Mouse (Mus musculus) forebrain, postnatal 0 days (tissue): ENCODE data around the gene Krt28. TPM values are rescaled to one million over a fixed set of nuclear protein-coding genes. Genes with fewer than 3 reads are reported as not detected.

ENCODE experiments used
- ATAC-seq: fragments of 200-750 bp; cut with Nextera tagmentation; 2 replicates; pipeline ENCODE4 v1.8.0; 2017; ENCODE audit warnings: mild to moderate bottlenecking, moderate library complexity
- DNase-seq: peaks from one replicate; pipeline ENCODE4 v3.0.0-alpha.2; 2015
- H3K27ac ChIP-seq: fragments of 300-500 bp; sonication (generic); 2 replicates; pipeline ENCODE4 v1.5.1; 2014; ENCODE audit warnings: low read depth, mild to moderate bottlenecking, antibody characterized with exemption, low read length, moderate library complexity, mixed read lengths
- H3K27me3 ChIP-seq: fragments of 300-500 bp; sonication (generic); 2 replicates; pipeline ENCODE4 v1.6.1; 2014; ENCODE audit warnings: mild to moderate bottlenecking, low read length, mixed read lengths; ENCODE audit not compliant: insufficient read depth
- H3K36me3 ChIP-seq: fragments of 300-500 bp; sonication (generic); 2 replicates; pipeline ENCODE4 v1.6.1; 2014; ENCODE audit warnings: mild to moderate bottlenecking, moderate library complexity; ENCODE audit not compliant: insufficient read depth
- H3K4me1 ChIP-seq: fragments of 300-500 bp; sonication (generic); 2 replicates; pipeline ENCODE4 v1.6.1; 2014; ENCODE audit warnings: antibody characterized with exemption; ENCODE audit not compliant: insufficient read depth
- H3K4me2 ChIP-seq: fragments of 300-500 bp; sonication (generic); 2 replicates; pipeline ENCODE4 v1.6.1; 2014; ENCODE audit warnings: low read depth, mild to moderate bottlenecking, moderate library complexity
- H3K4me3 ChIP-seq: fragments of 300-500 bp; sonication (generic); 2 replicates; pipeline ENCODE4 v1.5.1; 2014; ENCODE audit warnings: low read depth, low read length, mixed read lengths
- H3K9ac ChIP-seq: fragments of 300-500 bp; sonication (generic); 2 replicates; pipeline ENCODE4 v1.6.1; 2014; ENCODE audit warnings: mild to moderate bottlenecking
- H3K9me3 ChIP-seq: fragments of 300-500 bp; sonication (generic); 2 replicates; pipeline ENCODE4 v1.6.1; 2016; ENCODE audit warnings: low read length
- CTCF ChIP-seq: sonication (generic); IDR thresholded peaks from 2 replicates; pipeline ENCODE4 v1.5.1; 2016; ENCODE audit warnings: antibody characterized with exemption, control low read depth, low read depth
- WGBS: fragments of 180-500 bp; shearing (Covaris S2); extraction: QIAGEN DNeasy Blood & Tissue Kit; methylation state at CpG from one replicate; pipeline ENCODE4 v1.1.7; 2014; 5-methylcytosine and 5-hydroxymethylcytosine counted together
- polyA plus RNA-seq: library from polyadenylated mRNA; unstranded; fragments of >200 nt; fragmentation: Nextera tagmentation; extraction: Ambion mirVana; gene quantifications from 2 replicates; pipeline ENCODE4 v1.2.1, GENCODE M21; 2015
- total RNA-seq: library from RNA; depleted of rRNA; stranded (reverse); fragments of >200 nt; gene quantifications from 2 replicates; pipeline ENCODE4 v1.2.3, GENCODE M21; 2014; rRNA removed

The Krt28 gene
- total RNA-seq, result 0.15 and 0.19 TPM in 2 replicates
- 0.24 and 0.48 TPM in 2 replicates for polyA plus RNA-seq

GRCm38 (mm10) chr11:99374803-99375202 is at the start of gene Krt28:
Krt28 (minus strand) TSS chr11:99374903.
- Histone ChIP-seq H3K36me3 (no peaks in the 10 kb centered on the region), H3K4me3 (no peak within 1 kb of the TSS), H3K9ac (no peak within 1 kb of the TSS), H3K4me2 (no peak within 1 kb of the TSS), H3K27ac (no peak within 1 kb of the TSS), H3K9me3 (no peaks in the 10 kb centered on the region), H3K27me3 (no peaks in the 10 kb centered on the region), H3K4me1 (no peaks in the 10 kb centered on the region)
- no peak for TF ChIP-seq CTCF
- no peak for ATAC-seq
- DNase-seq, result no peak
- 82% methylated on average over 13 of the region's 13 CpGs for WGBS

- no peak for TF ChIP-seq CTCF
- Histone ChIP-seq H3K9me3 (no peaks in the 10 kb centered on the region), H3K27ac (no peak within 1 kb of the TSS), H3K9ac (no peak within 1 kb of the TSS), H3K4me3 (no peak within 1 kb of the TSS), H3K4me2 (no peak within 1 kb of the TSS), H3K36me3 (no peaks in the 10 kb centered on the region), H3K27me3 (no peaks in the 10 kb centered on the region), H3K4me1 (no peaks in the 10 kb centered on the region)
- ATAC-seq, result no peak
- 85% methylated on average over 10 of the region's 10 CpGs for WGBS
- DNase-seq, result no peak
Observed at GRCm38 (mm10) chr11:99422159-99422558, 47.5 kb upstream of the Krt28 start, which contains the start of gene Krt12. Krt12 (minus strand) TSS chr11:99422259.

GRCm38 (mm10) chr11:99420586-99420985 is 45.9 kb upstream of the Krt28 start:
- H3K4me1 ChIP-seq, result no peaks in the 10 kb centered on the region
- DNase-seq, result no peak
- no peak overlapping the region for H3K4me3 ChIP-seq
- no peaks in the 10 kb centered on the region for H3K36me3 ChIP-seq
- no peak for TF ChIP-seq CTCF
- no peaks in the 10 kb centered on the region for H3K9me3 ChIP-seq
- H3K9ac ChIP-seq, result no peak overlapping the region
- no peaks in the 10 kb centered on the region for H3K27me3 ChIP-seq
- WGBS, result 53% methylated on average over 10 of the region's 10 CpGs
- H3K27ac ChIP-seq, result no peak overlapping the region
- H3K4me2 ChIP-seq, result no peak overlapping the region
- no peak for ATAC-seq

GRCm38 (mm10) chr11:99417819-99418218 is 43.1 kb upstream of the Krt28 start:
- no peak overlapping the region for H3K9ac ChIP-seq
- H3K27me3 ChIP-seq, result no peaks in the 10 kb centered on the region
- WGBS, result 66% methylated on average over 16 of the region's 16 CpGs
- ATAC-seq, result no peak
- H3K4me2 ChIP-seq, result no peak overlapping the region
- no peak for DNase-seq
- no peak for TF ChIP-seq CTCF
- H3K9me3 ChIP-seq, result no peaks in the 10 kb centered on the region
- H3K4me1 ChIP-seq, result no peaks in the 10 kb centered on the region
- H3K36me3 ChIP-seq, result no peaks in the 10 kb centered on the region
- H3K4me3 ChIP-seq, result no peak overlapping the region
- no peak overlapping the region for H3K27ac ChIP-seq

GRCm38 (mm10) chr11:99416902-99417301 is 42.2 kb upstream of the Krt28 start:
- Histone ChIP-seq H3K9me3 (no peaks in the 10 kb centered on the region), H3K27ac (no peak overlapping the region), H3K4me1 (no peaks in the 10 kb centered on the region), H3K4me3 (no peak overlapping the region), H3K9ac (no peak overlapping the region), H3K4me2 (no peak overlapping the region), H3K27me3 (no peaks in the 10 kb centered on the region), H3K36me3 (no peaks in the 10 kb centered on the region)
- 51% methylated on average over 13 of the region's 13 CpGs for WGBS
- DNase-seq (peak; percentile 43), ATAC-seq (peak; percentile 66)
- TF ChIP-seq CTCF, result no peak

- Histone ChIP-seq H3K9ac (no peak overlapping the region), H3K27me3 (peaks cover 3% of the 10 kb centered on the region; the same call in 1 of the 2 replicates), H3K4me1 (no peaks in the 10 kb centered on the region), H3K4me2 (no peak overlapping the region), H3K36me3 (no peaks in the 10 kb centered on the region), H3K9me3 (no peaks in the 10 kb centered on the region), H3K4me3 (no peak overlapping the region), H3K27ac (no peak overlapping the region)
- no peak for ATAC-seq
- WGBS, result 91% methylated on average over 13 of the region's 13 CpGs
- DNase-seq, result no peak
- no peak for TF ChIP-seq CTCF
Observed at GRCm38 (mm10) chr11:99414463-99415147, 39.9 kb upstream of the Krt28 start.

GRCm38 (mm10) chr11:99413247-99413646 is 38.5 kb upstream of the Krt28 start:
- ATAC-seq (no peak), DNase-seq (peak; percentile 67)
- no peaks in the 10 kb centered on the region for H3K4me1 ChIP-seq
- H3K36me3 ChIP-seq, result no peaks in the 10 kb centered on the region
- H3K4me2 ChIP-seq, result no peak overlapping the region
- no peaks in the 10 kb centered on the region for H3K9me3 ChIP-seq
- WGBS, result 23% methylated on average over 6 of the region's 6 CpGs
- TF ChIP-seq CTCF, result peak; percentile 72
- no peak overlapping the region for H3K9ac ChIP-seq
- peaks cover 3% of the 10 kb centered on the region; the same call in 1 of the 2 replicates for H3K27me3 ChIP-seq
- no peak overlapping the region for H3K27ac ChIP-seq
- no peak overlapping the region for H3K4me3 ChIP-seq
